Mouse (Mus musculus) layer of hippocampus, adult 8-10 months (tissue): ENCODE data around the gene Dock3. TPM values are rescaled to one million over a fixed set of nuclear protein-coding genes. Genes with fewer than 3 reads are reported as not detected.

Experiments
- DNase-seq, 2 experiments: peaks; one replicate each; pipeline ENCODE4 v3.0.0; 2022; ENCODE audit warnings: low spot score in 2 of 2
- microRNA-seq, 2 experiments: library from miRNA; unstranded; fragments of <30 nt; microRNA quantifications; one replicate each; pipeline ENCODE4 v1.2.0; 2022
- total RNA-seq, 4 experiments: library from RNA; stranded (reverse); gene quantifications; 2 replicates each; pipeline ENCODE4 v1.2.4; 2022

The Dock3 gene
- total RNA-seq, 4 experiments from 2014 or later = 105 to 129 (median 117) TPM

DNA sequence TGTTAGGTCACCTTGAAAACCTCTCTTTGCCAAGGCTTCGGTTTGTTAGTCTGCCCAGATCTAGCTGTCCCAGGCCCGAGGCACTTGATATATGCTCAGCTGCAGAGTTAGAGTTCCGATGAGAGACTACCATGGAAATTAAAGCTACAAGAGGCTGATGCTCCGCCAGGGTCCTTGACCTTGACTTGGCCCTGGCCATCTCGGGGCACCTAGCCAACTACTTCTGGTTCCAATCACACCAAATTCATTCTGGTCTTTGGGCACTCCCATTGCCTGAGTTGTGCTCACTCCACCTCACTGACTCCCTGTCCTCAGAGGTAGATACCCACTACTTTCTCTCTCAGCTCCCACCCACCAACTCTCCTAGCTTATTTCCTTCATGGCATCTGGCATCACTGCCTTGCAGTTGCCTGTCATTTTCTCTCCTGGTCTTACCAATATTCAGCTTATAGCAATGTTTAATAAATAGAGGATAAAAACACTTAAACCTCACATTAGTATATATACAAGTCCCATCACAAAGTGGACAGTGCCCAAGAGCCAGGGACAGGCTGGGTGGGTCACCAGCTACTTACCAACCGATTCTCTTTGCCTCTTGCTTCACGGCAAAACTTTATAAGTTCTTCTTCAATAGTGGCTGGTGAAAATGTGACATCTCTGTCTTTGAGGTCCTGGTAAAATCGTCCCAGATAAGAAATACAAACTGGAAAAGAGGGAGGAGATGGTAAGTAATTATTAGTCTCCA lies 341.0 kb downstream of the Dock3 start:
- DNase-seq = no peak

DNA sequence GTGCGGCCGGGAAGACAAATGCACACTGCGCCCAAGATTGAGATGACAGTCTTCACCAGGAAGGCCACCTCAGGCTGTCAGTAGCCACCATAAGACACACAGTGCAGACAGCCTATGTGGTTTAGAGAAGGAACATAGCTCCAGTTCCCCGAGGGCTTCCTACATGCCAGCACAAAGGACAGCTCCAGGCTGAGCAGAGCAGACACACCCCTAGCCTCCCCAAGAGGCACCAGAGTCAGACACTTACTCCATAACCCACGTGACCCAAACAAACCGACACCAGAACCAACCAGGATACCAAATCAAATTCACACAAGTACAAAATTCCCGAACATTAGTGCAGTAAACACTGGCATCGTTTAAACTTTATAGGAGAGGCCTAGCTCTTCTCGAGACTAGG lies 342.4 kb downstream of the Dock3 start:
- DNase-seq = no peak

DNA sequence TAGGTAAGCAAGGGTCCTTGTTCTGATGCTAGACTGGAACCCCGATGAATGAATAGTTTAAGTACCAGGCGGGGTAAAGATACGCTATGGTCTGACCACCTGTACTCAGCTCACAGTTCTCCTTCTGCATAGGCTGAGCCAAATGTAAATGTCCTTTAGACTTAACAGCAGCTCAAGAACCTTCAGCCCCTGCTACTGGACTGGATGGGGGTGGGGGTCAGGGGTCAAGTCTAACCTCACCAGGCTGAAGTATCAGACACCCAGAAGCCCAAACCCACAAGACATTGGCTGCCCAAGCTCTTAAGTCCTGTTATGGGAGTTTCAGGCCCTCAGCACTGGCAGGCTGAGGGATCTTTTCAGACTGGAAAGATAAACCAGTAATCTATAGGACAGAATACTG lies 343.4 kb downstream of the Dock3 start:
- DNase-seq = no peak

DNA sequence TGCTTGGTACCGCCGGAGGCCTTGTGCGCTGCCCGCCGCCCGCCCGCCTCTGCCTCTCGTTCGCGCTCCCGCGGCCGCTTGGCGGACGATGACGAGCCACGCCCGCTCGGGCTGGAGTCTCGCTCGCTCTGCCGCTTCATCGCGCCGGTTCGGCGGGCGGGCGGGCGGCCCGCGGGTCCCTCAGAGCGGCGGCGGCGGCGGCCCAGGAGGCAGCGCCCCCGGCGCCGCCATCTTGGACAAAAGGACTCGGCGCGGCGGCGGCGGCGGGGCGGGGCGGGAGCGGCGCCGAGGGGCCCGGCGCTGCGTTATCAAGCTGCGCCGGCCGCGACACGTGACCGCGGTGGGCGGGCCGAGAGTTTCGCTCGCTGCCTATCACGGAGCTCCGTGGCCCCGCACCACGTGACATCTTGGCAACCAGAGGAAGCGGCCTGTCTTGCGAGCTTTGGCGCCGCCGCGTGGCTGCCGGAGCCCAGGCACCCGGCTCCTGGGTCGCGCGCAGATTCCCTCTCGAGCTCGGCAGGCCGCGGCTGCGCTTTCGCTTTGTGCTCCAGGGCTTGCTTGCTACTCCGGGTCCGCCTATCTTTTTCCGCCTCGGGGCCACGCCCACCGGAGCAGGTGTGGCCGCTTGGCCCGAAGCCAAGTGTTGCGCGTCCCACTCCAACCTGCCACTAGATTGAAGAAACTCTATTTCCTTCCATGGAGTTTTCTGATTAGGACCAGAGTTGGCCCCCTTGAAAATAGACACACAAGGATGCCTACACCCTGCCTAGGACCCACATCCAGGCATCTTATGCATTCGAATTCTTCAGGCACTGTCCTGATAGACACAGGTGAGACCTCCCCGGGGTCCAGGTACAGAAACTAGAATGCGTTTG lies 344.6 kb downstream of the Dock3 start, which contains the start of gene Rbm15b:
TSS of gene Rbm15b (minus strand) at position 601 of the 875 bp plus-strand sequence.
- DNase-seq = peak; percentile 96 to 98

DNA sequence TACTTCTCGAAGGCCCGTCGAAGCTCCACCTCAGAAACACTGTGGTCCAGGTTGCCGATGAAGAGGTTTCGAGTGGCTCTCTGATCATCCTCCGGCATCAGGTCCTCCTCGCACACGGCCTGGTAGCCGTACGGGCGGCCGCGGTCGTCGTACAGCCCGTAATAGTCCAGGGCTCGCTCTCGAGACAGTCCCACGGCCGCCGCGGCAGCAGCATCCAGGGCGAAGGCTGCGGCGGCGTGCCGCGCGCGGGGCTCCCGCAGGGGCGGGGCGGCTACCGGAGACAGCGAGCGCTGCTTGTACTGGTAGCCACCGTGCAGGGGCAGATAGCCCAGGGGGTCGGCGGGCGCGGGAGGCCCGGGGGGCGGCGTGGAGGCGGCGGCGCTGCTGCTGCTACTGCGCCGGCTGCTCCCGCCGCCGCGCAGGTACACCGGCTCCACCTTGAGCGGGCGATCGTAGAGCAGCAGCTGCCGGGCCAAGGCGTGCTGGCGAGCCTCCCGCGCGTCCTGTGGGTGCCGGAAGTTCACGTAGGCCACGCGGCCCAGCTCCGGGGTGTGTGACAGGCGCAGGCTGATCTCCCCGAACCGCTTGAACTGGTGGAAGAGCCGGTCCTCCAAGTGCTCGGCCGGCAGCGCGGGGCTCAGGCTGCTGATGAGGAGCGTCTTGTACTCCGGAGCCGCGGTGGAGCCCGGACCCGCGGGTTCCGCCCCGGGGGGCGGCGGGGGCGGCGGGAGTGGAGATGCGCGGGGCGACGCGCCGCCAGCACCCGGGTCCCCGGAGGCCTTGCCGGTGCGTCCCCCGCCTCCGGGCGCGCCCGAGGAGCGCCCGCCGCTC lies 345.6 kb downstream of the Dock3 start:
- no peak for DNase-seq

DNA sequence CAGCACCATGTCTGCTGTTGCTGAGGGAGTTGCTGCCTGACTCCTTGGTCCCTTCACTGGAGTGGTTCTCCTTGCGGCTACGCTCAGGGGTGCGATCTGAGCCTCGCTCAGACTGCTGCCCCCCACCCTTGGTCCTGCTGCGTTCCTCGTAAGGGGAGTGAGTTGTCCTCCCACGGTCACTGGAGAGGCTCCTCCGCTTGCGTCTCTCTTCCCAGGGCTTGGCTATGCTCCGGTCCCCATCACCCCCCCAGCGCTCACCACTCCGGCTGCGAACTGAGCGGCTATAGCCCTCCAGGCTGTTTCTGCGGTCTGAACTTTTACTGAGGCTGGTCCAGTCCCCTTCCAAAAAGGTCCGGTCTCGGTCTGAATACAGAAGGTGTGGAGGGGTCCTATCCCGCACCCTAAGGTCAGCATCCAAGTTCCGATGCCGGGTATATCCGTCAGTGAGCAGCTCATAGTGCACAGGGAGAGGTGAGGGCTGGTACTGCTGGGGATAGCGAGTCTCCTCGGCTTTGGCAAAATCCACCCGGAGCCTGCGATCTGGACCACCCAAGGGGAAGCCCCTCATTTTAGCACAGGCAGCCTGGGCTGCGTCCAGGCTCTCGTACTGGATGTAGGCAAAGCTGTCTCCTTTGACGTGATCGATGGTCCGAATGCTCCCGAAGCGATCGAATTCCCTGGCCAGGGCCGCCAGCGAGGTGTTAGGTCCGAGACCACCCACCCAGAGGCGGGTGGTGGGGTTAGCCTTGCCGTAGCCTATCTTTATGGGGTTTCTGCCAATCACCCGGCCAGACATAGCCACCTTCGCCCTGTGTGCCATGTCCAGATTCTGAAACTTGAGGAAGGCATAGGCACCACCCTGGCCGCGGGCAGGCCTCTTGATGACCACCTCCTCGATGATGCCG lies 346.5 kb downstream of the Dock3 start:
- no peak for DNase-seq

DNA sequence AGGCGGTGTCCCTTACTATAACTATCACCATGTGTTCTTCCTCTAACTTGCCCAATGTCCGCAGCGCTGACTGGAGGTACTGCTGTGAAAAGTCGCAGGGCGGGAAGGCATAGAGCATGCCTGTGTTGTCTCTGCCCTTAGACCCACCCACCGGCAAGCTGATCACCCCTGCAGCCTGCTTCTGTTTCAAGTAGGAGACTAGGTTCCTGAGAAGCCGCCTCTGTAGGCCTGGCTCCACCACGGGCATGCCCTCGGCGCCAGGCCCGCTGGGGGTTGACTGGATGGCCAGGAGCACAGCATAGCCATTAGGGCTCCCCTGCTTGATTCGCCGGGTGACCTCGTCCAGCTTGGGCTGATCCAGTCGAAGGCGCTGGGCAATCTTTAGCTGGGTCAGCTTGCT lies 347.4 kb downstream of the Dock3 start:
- no peak for DNase-seq

DNA sequence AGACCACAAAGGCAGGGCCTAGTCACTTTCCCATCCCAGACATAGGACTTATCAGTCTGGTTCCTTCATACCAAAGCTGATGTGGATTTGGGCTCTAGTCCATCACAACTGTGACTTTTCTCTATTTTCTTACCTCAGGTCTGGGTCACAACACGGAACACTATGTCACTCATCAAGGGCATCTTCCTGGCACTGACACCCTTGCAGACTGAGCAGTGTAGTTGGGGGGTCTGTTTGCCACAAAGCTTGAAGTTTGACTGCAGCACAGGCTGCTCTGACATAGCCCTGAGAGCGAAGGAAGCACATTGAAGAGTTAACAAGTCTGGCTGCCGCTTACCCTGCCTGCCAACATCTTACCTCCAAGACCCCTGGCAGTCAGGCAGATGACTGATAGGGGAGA lies 348.6 kb downstream of the Dock3 start:
- DNase-seq = no peak

DNA sequence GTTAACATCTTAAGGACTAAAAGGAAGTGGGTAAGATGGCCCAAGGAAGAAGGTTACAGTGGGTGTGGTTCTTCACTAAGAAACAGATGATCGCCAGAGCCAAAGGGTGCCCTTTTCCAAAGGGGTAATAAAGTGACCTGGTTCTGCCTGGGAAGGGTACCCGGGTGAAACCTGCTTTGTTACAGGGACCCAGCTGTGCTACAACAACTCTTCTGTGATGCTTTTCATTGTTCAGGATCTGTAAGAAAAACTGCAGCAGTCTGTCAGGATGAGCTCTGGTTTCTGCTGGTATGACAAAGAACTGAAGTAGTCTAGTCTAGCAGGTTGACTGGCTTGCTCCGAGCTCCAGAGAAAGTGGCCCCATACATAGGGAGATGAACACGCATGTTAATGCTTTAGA lies 349.5 kb downstream of the Dock3 start:
- no peak for DNase-seq

DNA sequence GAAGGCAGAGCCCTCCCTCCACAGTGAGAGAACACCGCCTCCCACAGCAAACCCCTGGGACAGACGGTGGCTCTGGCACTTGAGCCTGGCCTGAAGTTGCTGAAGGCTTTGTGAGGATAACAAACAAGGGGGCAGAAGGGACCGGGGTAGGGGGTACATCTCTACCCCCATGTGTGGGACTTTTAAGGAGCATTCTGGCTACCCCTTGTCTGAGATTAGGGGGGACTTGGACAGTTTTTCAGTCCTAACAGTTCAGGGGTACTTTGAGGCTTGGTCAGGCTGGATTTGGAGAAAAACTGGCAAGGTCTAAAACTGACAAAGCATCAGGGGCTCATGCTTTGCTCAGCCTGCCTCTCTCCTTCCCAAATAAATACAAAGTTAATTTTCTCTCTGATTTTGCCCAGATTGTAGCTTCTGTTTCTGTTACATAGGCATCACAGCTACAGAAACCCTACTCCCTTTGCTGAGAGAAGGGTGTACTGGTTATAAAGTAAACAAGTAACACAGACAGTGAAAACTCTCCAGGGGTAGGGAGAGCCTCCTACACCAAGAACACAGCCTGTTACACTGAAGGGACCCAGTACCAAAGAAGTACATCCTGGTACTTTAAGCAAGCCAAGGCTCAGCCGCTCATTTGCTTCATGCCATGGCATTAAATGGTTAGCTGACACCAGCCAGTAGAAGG lies 350.5 kb downstream of the Dock3 start:
- DNase-seq = no peak

DNA sequence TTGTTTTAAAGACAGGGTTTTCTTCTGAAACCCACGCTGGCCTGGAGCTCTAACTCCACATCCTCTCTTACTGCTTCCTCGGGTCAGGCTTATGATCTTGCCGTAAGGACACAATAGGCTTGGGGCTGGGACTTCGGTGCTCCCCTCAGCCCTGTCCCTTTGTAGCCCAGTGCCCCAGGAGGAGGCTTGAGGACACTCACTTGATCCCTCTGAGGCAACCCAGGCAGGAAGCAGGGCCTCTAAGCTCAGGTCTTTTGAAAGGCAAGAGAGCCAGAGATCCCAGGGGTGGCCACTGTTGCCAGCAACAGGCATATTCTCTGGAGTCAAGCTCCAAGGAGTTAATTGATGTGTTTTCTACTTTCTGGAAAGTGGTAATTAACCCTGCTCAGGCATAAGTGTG lies 352.2 kb downstream of the Dock3 start:
- no peak for DNase-seq

DNA sequence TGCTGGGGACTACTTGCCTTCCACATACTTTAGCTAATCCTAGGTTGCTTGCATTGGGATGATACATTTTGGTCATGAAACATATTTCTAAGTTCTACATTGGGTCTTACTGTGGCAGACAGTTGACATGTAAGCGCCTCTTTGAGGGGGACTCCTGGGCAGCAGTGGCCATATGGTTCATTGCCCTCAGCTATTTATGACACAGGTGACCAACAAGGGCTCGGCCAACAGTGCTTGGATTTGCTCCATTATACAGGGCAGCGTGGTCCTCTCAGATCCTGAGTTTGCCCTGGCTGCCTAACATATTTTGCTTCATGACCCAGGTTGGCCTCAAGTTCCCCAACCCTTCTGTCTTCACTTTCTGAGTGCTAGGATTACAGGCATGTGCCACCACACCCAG lies 355.0 kb downstream of the Dock3 start:
- DNase-seq = no peak

DNA sequence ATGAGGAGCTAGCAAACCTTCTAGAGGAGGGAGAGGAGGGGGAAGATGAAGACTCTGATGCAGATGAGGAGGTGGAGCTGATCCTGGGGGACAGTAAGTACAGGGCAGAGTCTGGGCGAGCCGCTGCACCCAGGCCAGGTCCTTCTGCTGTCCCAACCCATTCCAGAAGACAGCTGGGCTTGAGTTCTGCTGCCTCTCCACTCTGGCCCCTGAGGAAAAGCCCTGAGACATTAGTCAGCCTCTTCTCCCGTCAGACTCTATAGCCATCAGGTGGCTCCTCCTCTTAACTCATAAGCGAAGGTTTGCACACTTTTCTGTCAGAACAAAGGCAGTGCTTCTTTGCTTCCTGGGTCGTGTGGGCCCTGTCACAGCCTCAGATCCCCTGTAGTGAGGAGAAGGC lies 357.5 kb downstream of the Dock3 start:
- no peak for DNase-seq

DNA sequence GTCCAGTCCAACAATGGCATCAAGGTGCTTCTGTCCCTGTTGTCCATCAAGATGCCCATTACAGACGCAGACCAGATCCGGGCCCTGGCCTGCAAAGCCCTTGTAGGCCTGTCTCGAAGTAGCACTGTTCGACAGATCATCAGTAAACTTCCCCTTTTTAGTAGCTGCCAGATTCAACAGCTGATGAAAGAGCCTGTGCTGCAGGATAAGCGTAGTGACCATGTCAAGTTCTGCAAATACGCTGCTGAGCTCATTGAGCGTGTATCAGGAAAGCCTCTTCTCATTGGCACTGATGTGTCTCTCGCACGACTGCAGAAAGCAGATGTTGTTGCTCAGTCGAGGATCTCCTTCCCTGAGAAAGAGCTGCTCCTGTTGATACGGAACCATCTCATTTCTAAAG lies 373.7 kb downstream of the Dock3 start:
- DNase-seq = no peak

DNA sequence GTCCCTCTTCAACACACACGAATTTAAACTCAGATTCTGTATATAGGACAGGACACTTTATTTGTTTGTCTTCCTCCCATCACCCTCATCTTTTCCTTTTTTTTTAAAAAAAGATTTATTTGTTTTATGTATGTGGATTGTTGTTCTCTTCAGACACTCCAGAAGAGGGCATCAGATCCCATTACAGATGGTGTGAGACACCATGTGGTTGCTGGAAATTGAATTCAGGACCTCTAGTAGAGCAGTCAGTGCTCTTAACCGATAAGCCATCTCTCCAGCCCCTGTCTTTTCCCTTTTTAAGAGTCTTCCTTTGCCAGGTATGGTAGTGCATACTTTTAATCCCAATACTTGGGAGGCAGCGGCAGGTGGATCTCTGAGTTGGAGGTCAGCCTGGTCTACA lies 375.0 kb downstream of the Dock3 start:
- DNase-seq = no peak

Small RNA genes within 50 kb of the gene (microRNA-seq; reads per million reads assigned to microRNA genes)
- 0.32 to 0.76 reads per million in 2 experiments for gene Gm22238

Other genes with a start within 250 kb of the Dock3 start
- 1 to 10 TPM; 1.9 to 5.1 (median 3.4) TPM for gene Mapkapk3, start 58.0 kb upstream of the Dock3 start, total RNA-seq
- gene Cish, start 64.1 kb upstream of the Dock3 start, total RNA-seq = 1 to 10 TPM; 2.1 to 6.1 (median 2.9) TPM
- 10 to 100 TPM; 15.6 to 20.6 (median 18.5) TPM for gene Hemk1, start 106.4 kb upstream of the Dock3 start, total RNA-seq
- gene 6430571L13Rik, start 108.7 kb upstream of the Dock3 start, total RNA-seq = 1 to 10 TPM; 2.4 to 4.0 (median 3.4) TPM
- gene Cacna2d2, start 167.7 kb upstream of the Dock3 start, total RNA-seq = 10 to 100 TPM; 14.6 to 21.0 (median 17.0) TPM